Mouse (Mus musculus) CH12.LX (cell line): ENCODE data around the gene Samd4b. TPM values are rescaled to one million over a fixed set of nuclear protein-coding genes. Genes with fewer than 3 reads are reported as not detected.

Experiments used
- DNase-seq: peaks from one replicate; pipeline ENCODE4 v3.0.0-alpha.2; 2013; ENCODE audit errors: extremely low read depth
- H3K27ac ChIP-seq: 2 replicates; pipeline ENCODE4 v1.5.1; 2012; ENCODE audit warnings: low read depth, mild to moderate bottlenecking, control low read depth, moderate library complexity; ENCODE audit not compliant: insufficient read depth
- H3K27me3 ChIP-seq: replicated peaks from 2 replicates; pipeline ENCODE3; 2012; ENCODE audit warnings: inconsistent platforms
- H3K36me3 ChIP-seq, 2 experiments: replicated peaks in 1 of 2; 2 replicates each; pipeline versions ENCODE3 to v1.6.1; 2012; ENCODE audit warnings: inconsistent platforms in 1 of 2, low read length in 1 of 2, mild to moderate bottlenecking in 1 of 2, mixed read lengths in 1 of 2, moderate library complexity in 1 of 2; ENCODE audit not compliant: control insufficient read depth in 1 of 2, insufficient read depth in 1 of 2
- H3K4me1 ChIP-seq, 2 experiments: 2 replicates each; pipeline ENCODE4 v1.6.1; 2012; ENCODE audit warnings: inconsistent platforms in 1 of 2, moderate library complexity in 1 of 2; ENCODE audit not compliant: insufficient read depth in 2 of 2, control insufficient read depth in 1 of 2
- H3K4me2 ChIP-seq: 2 replicates; pipeline ENCODE4 v1.6.1; 2012; ENCODE audit warnings: low read depth, mild to moderate bottlenecking, control low read depth; ENCODE audit not compliant: poor library complexity, insufficient read depth, severe bottlenecking
- H3K4me3 ChIP-seq, 3 experiments: fragments of 150-350 bp in 1 of 3; sonication (generic) in 1 of 3; replicated peaks in 1 of 3; 2 replicates each; pipeline versions ENCODE3 to v1.5.1; 2011 to 2012; ENCODE audit warnings: low read depth in 2 of 3, low read length in 2 of 3, mild to moderate bottlenecking in 2 of 3, moderate library complexity in 2 of 3, control low read depth in 1 of 3, improper control_type of control experiment in 1 of 3, inconsistent platforms in 1 of 3, mixed read lengths in 1 of 3; ENCODE audit not compliant: poor library complexity in 1 of 3
- H3K79me2 ChIP-seq: replicated peaks from 2 replicates; pipeline ENCODE4 v1.6.1; 2012; ENCODE audit warnings: mild to moderate bottlenecking, moderate library complexity; ENCODE audit not compliant: control insufficient read depth, poor library complexity, insufficient read depth, severe bottlenecking; ENCODE audit errors: extremely low read depth
- H3K9ac ChIP-seq: 2 replicates; pipeline ENCODE4 v1.6.1; 2012; ENCODE audit warnings: low read depth, mild to moderate bottlenecking, control low read depth, moderate library complexity; ENCODE audit not compliant: insufficient read depth
- H3K9me3 ChIP-seq: replicated peaks from 2 replicates; pipeline ENCODE3; 2012; ENCODE audit warnings: low read length, inconsistent platforms, mixed read lengths
- BHLHE40 ChIP-seq: IDR thresholded peaks from 2 replicates; pipeline ENCODE4 v1.6.1; 2011; ENCODE audit warnings: mild to moderate bottlenecking, low read depth, low read length, improper control_type of control experiment
- CHD2 ChIP-seq: IDR thresholded peaks from 2 replicates; pipeline ENCODE4 v1.6.1; 2011; ENCODE audit warnings: low read length, improper control_type of control experiment
- CTCF ChIP-seq, 2 experiments: IDR thresholded peaks in 1 of 2; conservative IDR thresholded peaks in 1 of 2; 2 replicates each; pipeline ENCODE4 v1.5.1; 2011 to 2012; ENCODE audit warnings: low read depth in 2 of 2, low read length in 2 of 2, improper control_type of control experiment in 1 of 2, inconsistent platforms in 1 of 2, mild to moderate bottlenecking in 1 of 2, moderate library complexity in 1 of 2
- ELF1 ChIP-seq: IDR thresholded peaks from 2 replicates; pipeline ENCODE4 v1.6.1; 2014; ENCODE audit warnings: low read depth, mild to moderate bottlenecking, inconsistent platforms, low read length, improper control_type of control experiment
- EP300 ChIP-seq: IDR thresholded peaks from 2 replicates; pipeline ENCODE4 v1.6.1; 2011; ENCODE audit warnings: low read length, improper control_type of control experiment
- ETS1 ChIP-seq: conservative IDR thresholded peaks from 2 replicates; pipeline ENCODE4 v1.6.1; 2012; ENCODE audit warnings: low read depth, mild to moderate bottlenecking, inconsistent platforms, low read length, improper control_type of control experiment, moderate library complexity
- IRF4 ChIP-seq: IDR thresholded peaks from 2 replicates; pipeline ENCODE4 v1.6.1; 2014; ENCODE audit warnings: low read depth, mild to moderate bottlenecking, inconsistent platforms, low read length, improper control_type of control experiment
- KAT2A ChIP-seq: IDR thresholded peaks from 2 replicates; pipeline ENCODE4 v1.6.1; 2012; ENCODE audit warnings: low read length, improper control_type of control experiment, inconsistent platforms; ENCODE audit not compliant: insufficient replicate concordance
- MAFK ChIP-seq: IDR thresholded peaks from 2 replicates; pipeline ENCODE4 v1.6.1; 2011; ENCODE audit warnings: low read length, improper control_type of control experiment; ENCODE audit not compliant: insufficient replicate concordance
- MAX ChIP-seq: IDR thresholded peaks from 2 replicates; pipeline ENCODE4 v1.6.1; 2011; ENCODE audit warnings: low read length, improper control_type of control experiment
- MAZ ChIP-seq: IDR thresholded peaks from 2 replicates; pipeline ENCODE4 v1.6.1; 2012; ENCODE audit warnings: low read depth, mild to moderate bottlenecking, inconsistent platforms, low read length, improper control_type of control experiment, moderate library complexity
- MEF2A ChIP-seq: IDR thresholded peaks from 2 replicates; pipeline ENCODE4 v1.6.1; 2014; ENCODE audit warnings: low read depth, mild to moderate bottlenecking, inconsistent platforms, low read length, improper control_type of control experiment, borderline replicate concordance
- MXI1 ChIP-seq: IDR thresholded peaks from 2 replicates; pipeline ENCODE4 v1.6.1; 2011; ENCODE audit warnings: mild to moderate bottlenecking, low read depth, low read length, improper control_type of control experiment
- MYC ChIP-seq: IDR thresholded peaks from 2 replicates; pipeline ENCODE4 v1.6.1; 2011; ENCODE audit warnings: low read depth, mild to moderate bottlenecking, improper control_type of control experiment, low read length
- NRF1 ChIP-seq: IDR thresholded peaks from 2 replicates; pipeline ENCODE4 v1.6.1; 2014; ENCODE audit warnings: low read depth, mild to moderate bottlenecking, inconsistent platforms, low read length, improper control_type of control experiment, moderate library complexity
- POLR2AphosphoS2 ChIP-seq: IDR thresholded peaks from 2 replicates; pipeline ENCODE4 v1.6.1; 2011; ENCODE audit warnings: low read depth, low read length, improper control_type of control experiment
- RCOR1 ChIP-seq: conservative IDR thresholded peaks from 2 replicates; pipeline ENCODE4 v1.6.1; 2012; ENCODE audit warnings: low read depth, mild to moderate bottlenecking, inconsistent platforms, low read length, improper control_type of control experiment
- SIN3A ChIP-seq: IDR thresholded peaks from 2 replicates; pipeline ENCODE4 v1.6.1; 2012; ENCODE audit warnings: low read length, improper control_type of control experiment, inconsistent platforms
- SMC3 ChIP-seq: IDR thresholded peaks from 2 replicates; pipeline ENCODE4 v1.6.1; 2011; ENCODE audit warnings: low read depth, low read length, improper control_type of control experiment
- TBP ChIP-seq: conservative IDR thresholded peaks from 2 replicates; pipeline ENCODE4 v1.6.1; 2011; ENCODE audit warnings: low read depth, low read length, improper control_type of control experiment
- TCF12 ChIP-seq: IDR thresholded peaks from 2 replicates; pipeline ENCODE4 v1.6.1; 2014; ENCODE audit warnings: low read depth, mild to moderate bottlenecking, inconsistent platforms, low read length, improper control_type of control experiment
- UBTF ChIP-seq: IDR thresholded peaks from 2 replicates; pipeline ENCODE4 v1.6.1; 2012; ENCODE audit warnings: low read depth, mild to moderate bottlenecking, inconsistent platforms, low read length, improper control_type of control experiment, moderate library complexity
- USF2 ChIP-seq: conservative IDR thresholded peaks from 2 replicates; pipeline ENCODE4 v1.6.1; 2011; ENCODE audit warnings: low read depth, low read length, improper control_type of control experiment
- dilution Hi-C: fragments of 300-500 bp; cut with MboI; formaldehyde crosslinking; loops from 2 replicates; pipeline ENCODE4 v1.14.3; 2020; ENCODE audit warnings: low sequenced_read_pairs; ENCODE audit not compliant: extremely low pct_unique_long_range_greater_than_20kb, extremely low pct_ligation_motif_present
- in situ Hi-C: fragments of 300-500 bp; cut with MboI; formaldehyde crosslinking; loops from 3 replicates; pipeline ENCODE4 v1.14.3; 2019; ENCODE audit warnings: low sequenced_read_pairs, low pct_ligation_motif_present, low pct_unique_long_range_greater_than_20kb, mixed read lengths
- polyA plus RNA-seq: library from polyadenylated mRNA; unstranded; fragments of >175 nt; gene quantifications from 2 replicates; pipeline ENCODE4 v1.2.1, GENCODE M21; 2012; ENCODE audit warnings: low read depth; ENCODE audit not compliant: insufficient read length
- total RNA-seq, 2 experiments: library from RNA; depleted of rRNA; stranded (reverse); fragments of 300-350 nt in 1 of 2; fragments of >200 nt in 1 of 2; gene quantifications; 2 replicates each; pipeline ENCODE4 v1.2.3; 2012 to 2014

Gene Samd4b
- total and polyA plus RNA-seq, 3 experiments = 3.7 to 24.6 (median 10.0) TPM

DNA sequence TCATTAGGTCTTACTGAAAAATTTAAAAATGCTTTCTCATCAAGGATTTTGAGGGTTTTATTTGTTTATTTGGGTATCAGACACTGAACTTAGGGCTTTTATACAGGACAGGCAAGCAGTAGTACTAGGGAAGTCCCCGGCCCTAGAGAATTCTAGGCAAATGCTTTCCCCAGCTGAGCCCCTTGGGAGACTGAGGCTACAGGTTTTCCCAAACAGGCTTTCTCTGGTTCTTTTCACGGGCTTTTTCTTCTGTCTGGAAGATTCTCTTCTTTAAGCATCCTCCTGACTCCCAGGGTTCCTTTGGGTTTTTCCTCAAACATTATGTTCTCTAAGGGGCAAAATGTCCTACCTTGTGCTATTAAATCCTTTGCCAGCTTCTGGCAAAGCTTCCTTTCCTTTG lies 1.0 kb upstream of the Samd4b start:
- no peak overlapping the region for H3K9ac ChIP-seq
- H3K27ac ChIP-seq = no peak overlapping the region
- no peak for TF ChIP-seq MYC
- peak; percentile 88 for TF ChIP-seq RCOR1
- peak; percentile 45; the same call in 1 of the 2 replicates for TF ChIP-seq MAFK
- 0 out of 2 replicates have a peak, but pooled peaks have one; percentile 64 for TF ChIP-seq KAT2A
- peak; percentile 48; the same call in 1 of the 2 replicates for TF ChIP-seq MXI1
- TF ChIP-seq SMC3 = peak; percentile 3; the same call in 1 of the 2 replicates
- TF ChIP-seq CTCF (conservative IDR thresholded peaks at IDR 0.05 in 1 of 2, IDR thresholded peaks at IDR 0.05 in 1 of 2; ENCODE audit: low read depth in 2 of 2, low read length in 2 of 2) = no peak
- TF ChIP-seq MEF2A = peak; percentile 60; the same call in 1 of the 2 replicates
- peak; percentile 73 for TF ChIP-seq IRF4
- TF ChIP-seq TBP = peak; percentile 37; the same call in 1 of the 2 replicates
- no peak for TF ChIP-seq UBTF
- TF ChIP-seq CHD2 = peak; percentile 68
- TF ChIP-seq SIN3A = peak; percentile 83; the same call in 1 of the 2 replicates
- no peak for TF ChIP-seq POLR2AphosphoS2
- TF ChIP-seq EP300 = peak; percentile 78
- TF ChIP-seq ELF1 = peak; percentile 11; the same call in 1 of the 2 replicates
- TF ChIP-seq ETS1 = peak; percentile 85
- peak; percentile 63 for TF ChIP-seq TCF12
- 0 out of 2 replicates have a peak, but pooled peaks have one; percentile 39 for TF ChIP-seq MAZ
- TF ChIP-seq MAX = peak; percentile 27; the same call in 1 of the 2 replicates
- TF ChIP-seq NRF1 = no peak
- TF ChIP-seq BHLHE40 = peak; percentile 49; the same call in 1 of the 2 replicates
- peaks cover 4 to 12% of the 10 kb centered on the region in 2 experiments for H3K36me3 ChIP-seq
- in situ Hi-C loops (no loop called here), dilution Hi-C loops (no loop called here)
- no peaks in the 10 kb centered on the region for H3K27me3 ChIP-seq
- peak overlapping the region; percentile 95 for H3K4me2 ChIP-seq
- H3K4me1 ChIP-seq = peaks cover 28 to 57% of the 10 kb centered on the region in 2 experiments
- no peaks in the 10 kb centered on the region for H3K9me3 ChIP-seq
- DNase-seq = peak; percentile 50
- peaks cover 19% of the 10 kb centered on the region for H3K79me2 ChIP-seq
- H3K4me3 ChIP-seq = no peak overlapping the region

GRCm38 (mm10) chr7:28597277-28597570 lies 720 bp downstream of the Samd4b start:
- DNase-seq = no peak
- Histone ChIP-seq H3K79me2 (peaks cover 19% of the 10 kb centered on the region), H3K4me3 (peak overlapping the region; percentile 62 to 79 (median 71)), H3K9me3 (no peaks in the 10 kb centered on the region), H3K36me3 (peaks cover 4 to 17% of the 10 kb centered on the region in 2 experiments), H3K4me1 (peaks cover 43 to 74% of the 10 kb centered on the region in 2 experiments), H3K27ac (no peak overlapping the region), H3K27me3 (no peaks in the 10 kb centered on the region), H3K4me2 (peak overlapping the region; percentile 93), H3K9ac (peak overlapping the region; percentile 93)
- dilution Hi-C loops = no loop called here
- TF ChIP-seq USF2 = no peak
- TF ChIP-seq POLR2AphosphoS2 = no peak
- TF ChIP-seq BHLHE40 = peak; percentile 56
- in situ Hi-C loops = no loop called here
